Mouse (Mus musculus): Measurements from ENCODE around the gene Olfr1437.
"Not testable (repeated sequence)": the region's sequence is repeated elsewhere in the genome, so short reads cannot be mapped to it uniquely, and the experiment has no call there.

The Olfr1437 gene

DNA sequence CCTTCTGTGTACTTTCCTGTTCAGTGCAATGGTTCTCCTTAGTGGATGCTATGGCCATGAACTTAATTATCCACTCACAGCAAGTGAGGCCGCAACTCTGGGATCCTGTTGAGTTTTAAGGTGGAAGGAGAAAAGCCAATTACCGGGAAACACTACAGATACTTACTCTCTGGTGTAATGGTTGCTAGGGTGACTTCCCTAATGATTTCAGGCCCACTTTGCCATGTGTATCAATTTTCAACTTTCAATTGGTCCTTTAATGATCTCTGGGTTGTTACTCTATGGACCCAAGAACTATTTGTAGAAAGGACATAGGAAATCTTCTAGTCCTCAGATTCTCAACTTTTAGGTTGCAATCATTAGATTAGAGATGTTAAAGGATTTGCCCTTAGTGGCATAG lies at the start of gene Olfr1437:
TSS of gene Olfr1437 (minus strand) at position 101 of the 400 bp plus-strand sequence.
- no peak for DNase-seq (ENCODE audit: low read depth, low spot score)

GRCm38 (mm10) chr19:12374465-12375025 lies 49.6 kb upstream of the Olfr1437 start:
- DNase-seq (ENCODE audit: low read depth, low spot score), result no peak

GRCm38 (mm10) chr19:12373004-12373403 lies 48.1 kb upstream of the Olfr1437 start:
- no peak for DNase-seq (ENCODE audit: low read depth, low spot score)

DNA sequence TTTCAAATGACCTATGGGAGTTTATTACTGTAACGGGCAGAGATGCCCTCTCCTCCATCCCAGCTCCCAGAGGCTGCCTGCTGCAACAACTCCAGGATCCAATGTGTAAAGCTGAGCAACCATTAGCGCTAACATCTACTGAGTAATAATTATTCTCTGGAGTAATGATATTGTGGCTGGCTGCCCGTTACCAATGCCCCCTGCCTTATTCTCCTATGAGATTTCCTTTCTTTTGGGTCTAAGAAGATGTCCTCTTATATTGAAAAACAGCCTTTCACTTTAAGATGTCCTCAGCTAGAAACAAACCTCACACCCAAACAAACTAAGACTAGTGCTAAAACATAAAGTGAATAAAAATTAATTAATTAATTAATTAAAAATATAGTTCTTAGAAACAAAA lies 10.9 kb upstream of the Olfr1437 start, which contains the start of gene Olfr1438-ps1:
TSS of gene Olfr1438-ps1 (minus strand) at position 101 of the 400 bp plus-strand sequence.
- no peak for DNase-seq (ENCODE audit: low read depth, low spot score)

DNA sequence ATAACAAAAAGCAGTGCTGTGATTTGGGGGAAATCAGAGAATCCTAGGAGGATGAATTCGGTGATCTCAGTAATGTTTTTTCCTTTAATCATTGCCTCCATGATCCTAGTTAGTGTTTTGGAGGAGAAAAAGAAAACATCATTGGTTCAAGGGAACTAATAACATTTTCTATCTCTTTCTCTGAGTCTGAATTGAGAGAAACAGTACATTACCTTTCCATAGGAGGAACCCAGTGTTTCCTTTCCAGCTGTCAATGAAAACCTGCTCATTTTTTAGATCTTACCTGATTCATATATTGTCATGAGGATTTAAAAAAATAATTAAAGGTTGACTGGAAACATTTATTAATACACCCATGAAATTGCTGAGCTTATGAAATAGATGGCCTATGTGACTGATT lies 25.9 kb downstream of the Olfr1437 start, which contains the start of gene Olfr1436:
TSS of gene Olfr1436 (minus strand) at position 101 of the 400 bp plus-strand sequence.
- not testable (repeated sequence) for DNase-seq (ENCODE audit: low read depth, low spot score)

DNA sequence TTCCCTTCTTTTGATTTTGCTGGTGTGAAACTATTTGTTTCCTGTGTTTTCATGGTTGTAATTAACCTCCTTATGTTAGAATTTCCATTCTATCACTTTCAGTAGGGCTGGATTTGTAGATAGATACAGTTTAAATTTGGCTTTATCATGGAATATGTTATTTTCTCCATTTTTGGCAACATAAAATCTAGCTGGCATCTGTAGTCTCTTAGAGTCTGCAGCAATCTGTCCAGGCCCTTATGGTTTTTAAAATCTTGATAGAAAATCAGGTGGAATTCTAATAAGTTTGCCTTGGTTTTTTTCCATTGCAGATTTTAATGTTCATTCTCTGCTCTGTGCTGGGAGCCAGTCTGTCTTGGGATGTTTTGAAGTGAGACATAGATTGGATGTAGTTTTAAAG lies 31.9 kb downstream of the Olfr1437 start:
- no peak for DNase-seq (ENCODE audit: low read depth, low spot score)

DNA sequence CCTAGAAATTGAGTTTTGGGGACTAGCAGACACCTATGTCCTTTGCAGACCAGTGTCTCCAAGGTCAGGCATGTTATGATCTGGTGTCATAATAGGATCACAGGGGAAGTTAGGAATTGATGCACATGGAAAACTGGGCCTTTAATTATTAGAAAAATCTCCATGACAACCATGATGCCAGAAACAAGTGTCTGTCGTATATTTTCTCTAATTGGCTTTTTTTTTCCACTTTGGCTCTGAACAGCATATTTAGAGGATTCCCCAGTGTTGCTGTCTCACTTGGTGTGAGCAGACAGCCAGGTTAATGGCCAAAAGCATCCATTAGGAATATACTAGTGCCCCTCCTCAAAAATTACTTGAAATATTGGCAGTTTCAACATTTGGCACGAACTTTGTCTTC lies 45.3 kb downstream of the Olfr1437 start, which contains the start of gene Olfr1434:
TSS of gene Olfr1434 (plus strand) at position 301 of the 400 bp plus-strand sequence.
- DNase-seq (ENCODE audit: low read depth, low spot score), result no peak
